Mouse (Mus musculus): ENCODE measurements at regions not wholly inside any gene's neighbourhood (a gene's known extent, or its start where the extent isn't known, plus 50 kb on each side); places are given as distances from the start of the nearest gene placed in this dataset.

- no peak for ATAC-seq
- no peak overlapping the region for H3K27ac ChIP-seq
These were observed 137.9 kb upstream of the Rbms1 start for GRCm38 (mm10) chr2:61100854-61101253.

GRCm38 (mm10) chr2:61088501-61088900 is 125.5 kb upstream of the Rbms1 start:
- no peaks in the 10 kb centered on the region for H3K36me3 ChIP-seq
- no peak overlapping the region for H3K4me2 ChIP-seq (replicated peaks)
- no peak for ATAC-seq

More at GRCm38 (mm10) chr2:61100854-61101253, 137.9 kb upstream of the Rbms1 start:
- Histone ChIP-seq H3K9ac (no peak overlapping the region), H3K27me3 (replicated peaks) (no peaks in the 10 kb centered on the region), H3K36me3 (no peaks in the 10 kb centered on the region), H3K4me2 (replicated peaks) (no peak overlapping the region), H3K9me3 (no peaks in the 10 kb centered on the region), H3K4me1 (replicated peaks) (no peaks in the 10 kb centered on the region), H3K4me3 (replicated peaks) (no peak overlapping the region)
- 56% methylated on average over 4 of the region's 4 CpGs for WGBS

DNA sequence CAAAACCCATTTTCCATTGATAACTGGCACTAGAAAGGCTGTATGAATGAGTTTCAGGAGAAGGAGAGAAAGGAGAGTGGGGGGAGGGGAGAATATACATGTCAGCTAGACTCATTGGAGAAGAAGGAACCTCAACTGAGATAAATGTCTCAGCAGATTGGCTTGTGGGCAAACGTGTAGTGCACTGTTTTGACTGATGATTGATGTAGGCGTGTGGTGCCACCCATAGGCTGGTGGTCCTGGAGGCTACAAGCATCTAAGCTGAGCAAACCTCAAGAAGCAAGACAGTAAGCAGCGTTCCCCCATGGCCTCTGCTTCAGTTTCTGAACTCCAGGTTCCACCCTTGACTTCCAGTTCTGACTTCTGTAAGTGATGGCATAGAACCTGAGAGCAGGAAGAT is 121.8 kb upstream of the Rbms1 start:
- WGBS: 71% methylated on average over 3 of the region's 3 CpGs
- Histone ChIP-seq H3K36me3 (no peaks in the 10 kb centered on the region), H3K27me3 (replicated peaks) (no peaks in the 10 kb centered on the region), H3K4me2 (replicated peaks) (no peak overlapping the region), H3K9ac (no peak overlapping the region), H3K4me3 (replicated peaks) (no peak overlapping the region), H3K27ac (no peak overlapping the region), H3K4me1 (replicated peaks) (no peaks in the 10 kb centered on the region), H3K9me3 (no peaks in the 10 kb centered on the region)
- ATAC-seq: no peak

More at GRCm38 (mm10) chr2:61088501-61088900, 125.5 kb upstream of the Rbms1 start:
- no peak overlapping the region for H3K27ac ChIP-seq
- H3K4me1 ChIP-seq (replicated peaks): no peaks in the 10 kb centered on the region
- H3K9ac ChIP-seq: no peak overlapping the region
- no peaks in the 10 kb centered on the region for H3K27me3 ChIP-seq (replicated peaks)
- H3K4me3 ChIP-seq (replicated peaks): no peak overlapping the region
- H3K9me3 ChIP-seq: no peaks in the 10 kb centered on the region

DNA sequence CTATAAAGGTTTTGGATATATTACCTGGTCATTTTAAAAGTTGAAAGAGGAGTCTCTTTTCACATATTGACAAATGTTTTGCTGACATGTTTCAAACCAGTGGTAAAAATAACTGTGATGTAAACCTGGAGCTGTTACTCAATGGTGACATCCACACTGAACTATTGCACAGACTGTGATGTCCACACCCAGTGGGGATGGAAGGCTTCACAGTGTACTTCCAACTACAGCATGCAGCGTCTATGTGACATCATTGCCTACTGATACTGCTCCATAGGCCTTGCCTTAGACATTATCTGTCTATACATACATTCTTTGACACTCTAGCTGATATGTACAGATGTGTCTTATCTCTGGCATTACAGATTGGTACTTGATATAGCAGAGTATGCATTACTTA is 120.1 kb upstream of the Rbms1 start:
- no peak for ATAC-seq
- Histone ChIP-seq H3K4me3 (replicated peaks) (no peak overlapping the region), H3K9ac (no peak overlapping the region), H3K4me2 (replicated peaks) (no peak overlapping the region), H3K4me1 (replicated peaks) (no peaks in the 10 kb centered on the region), H3K27ac (no peak overlapping the region), H3K9me3 (no peaks in the 10 kb centered on the region), H3K36me3 (no peaks in the 10 kb centered on the region), H3K27me3 (replicated peaks) (no peaks in the 10 kb centered on the region)
- 95% methylated on average over 1 of the region's 1 CpGs for WGBS

DNA sequence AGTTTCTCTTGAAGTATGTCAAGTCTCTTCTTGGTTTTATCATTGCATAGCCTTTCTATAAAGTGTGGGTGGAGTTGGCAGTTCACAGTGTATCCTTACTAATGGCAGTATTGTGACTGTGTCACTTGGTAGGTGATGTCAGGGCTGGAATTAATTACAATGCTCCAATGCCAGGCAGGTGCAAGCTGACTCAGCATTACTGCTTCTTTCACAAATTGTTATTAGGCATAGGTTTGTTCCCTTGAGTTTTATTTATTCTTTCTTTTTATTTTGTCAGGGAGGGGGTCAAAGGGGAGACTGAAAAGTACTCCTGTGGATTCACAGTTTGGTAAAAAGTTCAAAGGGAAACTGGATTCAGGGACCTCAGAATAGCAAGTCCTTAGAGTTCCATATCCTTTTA is 119.6 kb upstream of the Rbms1 start:
- no peaks in the 10 kb centered on the region for H3K27me3 ChIP-seq (replicated peaks)
- ATAC-seq: no peak
- H3K27ac ChIP-seq: no peak overlapping the region
- no peaks in the 10 kb centered on the region for H3K9me3 ChIP-seq
- no peak overlapping the region for H3K4me2 ChIP-seq (replicated peaks)
- no peaks in the 10 kb centered on the region for H3K4me1 ChIP-seq (replicated peaks)
- H3K9ac ChIP-seq: no peak overlapping the region
- H3K4me3 ChIP-seq (replicated peaks): no peak overlapping the region
- H3K36me3 ChIP-seq: no peaks in the 10 kb centered on the region

GRCm38 (mm10) chr2:61080006-61080405 is 117.0 kb upstream of the Rbms1 start:
- H3K9me3 ChIP-seq: no peaks in the 10 kb centered on the region
- no peaks in the 10 kb centered on the region for H3K4me1 ChIP-seq (replicated peaks)
- no peaks in the 10 kb centered on the region for H3K27me3 ChIP-seq (replicated peaks)
- H3K27ac ChIP-seq: no peak overlapping the region
- H3K36me3 ChIP-seq: no peaks in the 10 kb centered on the region
- H3K4me3 ChIP-seq (replicated peaks): no peak overlapping the region
- ATAC-seq: no peak
- no peak overlapping the region for H3K9ac ChIP-seq
- WGBS: 33% methylated on average over 4 of the region's 4 CpGs
- H3K4me2 ChIP-seq (replicated peaks): no peak overlapping the region

- ATAC-seq: 0 out of 2 replicates have a peak, but pooled peaks have one; percentile 20
- no peak overlapping the region for H3K4me3 ChIP-seq (replicated peaks)
- no peak overlapping the region for H3K9ac ChIP-seq
- 20% methylated on average over 3 of the region's 3 CpGs for WGBS
- no peaks in the 10 kb centered on the region for H3K36me3 ChIP-seq
- no peaks in the 10 kb centered on the region for H3K9me3 ChIP-seq
- H3K27me3 ChIP-seq (replicated peaks): no peaks in the 10 kb centered on the region
- no peak overlapping the region for H3K27ac ChIP-seq
- no peak overlapping the region for H3K4me2 ChIP-seq (replicated peaks)
- H3K4me1 ChIP-seq (replicated peaks): no peaks in the 10 kb centered on the region
These were observed 108.0 kb upstream of the Rbms1 start for GRCm38 (mm10) chr2:61071025-61071424.

- Histone ChIP-seq H3K9me3 (no peaks in the 10 kb centered on the region), H3K4me2 (replicated peaks) (no peak overlapping the region), H3K36me3 (no peaks in the 10 kb centered on the region), H3K9ac (no peak overlapping the region), H3K27ac (no peak overlapping the region), H3K4me3 (replicated peaks) (no peak overlapping the region), H3K4me1 (replicated peaks) (no peaks in the 10 kb centered on the region), H3K27me3 (replicated peaks) (no peaks in the 10 kb centered on the region)
- ATAC-seq: no peak
- 90% methylated on average over 2 of the region's 2 CpGs for WGBS
These were observed 104.9 kb upstream of the Rbms1 start for GRCm38 (mm10) chr2:61067877-61068276.

DNA sequence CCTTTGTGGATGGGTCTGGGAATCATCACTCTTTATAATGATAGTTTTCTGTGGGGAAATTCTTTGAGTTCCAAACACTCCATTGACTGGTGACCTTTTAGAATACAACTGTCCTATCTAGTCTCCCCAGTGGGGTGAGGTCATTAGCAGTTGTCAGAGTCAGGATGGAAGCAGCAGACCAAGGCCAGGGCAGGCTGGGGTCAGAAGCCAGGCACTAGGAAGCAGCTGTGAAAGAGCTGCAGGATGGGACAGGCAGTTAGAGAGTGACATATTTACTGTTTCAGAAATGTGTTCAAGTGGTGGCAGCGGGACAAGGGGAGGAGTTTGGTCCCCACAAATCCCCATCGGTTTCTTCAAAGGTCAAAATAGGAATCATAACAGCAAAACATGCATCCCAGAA is 99.1 kb upstream of the Rbms1 start:
- no peaks in the 10 kb centered on the region for H3K36me3 ChIP-seq
- H3K4me3 ChIP-seq (replicated peaks): no peak overlapping the region
- H3K27me3 ChIP-seq (replicated peaks): no peaks in the 10 kb centered on the region
- ATAC-seq: no peak
- no peak overlapping the region for H3K4me2 ChIP-seq (replicated peaks)
- no peaks in the 10 kb centered on the region for H3K9me3 ChIP-seq
- 31% methylated on average over 2 of the region's 2 CpGs for WGBS
- H3K4me1 ChIP-seq (replicated peaks): no peaks in the 10 kb centered on the region
- H3K9ac ChIP-seq: no peak overlapping the region
- H3K27ac ChIP-seq: no peak overlapping the region

GRCm38 (mm10) chr2:61060906-61061305 is 97.9 kb upstream of the Rbms1 start:
- Histone ChIP-seq H3K9me3 (no peaks in the 10 kb centered on the region), H3K9ac (no peak overlapping the region), H3K36me3 (no peaks in the 10 kb centered on the region), H3K27ac (no peak overlapping the region), H3K4me3 (replicated peaks) (no peak overlapping the region), H3K27me3 (replicated peaks) (no peaks in the 10 kb centered on the region), H3K4me1 (replicated peaks) (no peaks in the 10 kb centered on the region), H3K4me2 (replicated peaks) (no peak overlapping the region)
- 69% methylated on average over 1 of the region's 1 CpGs for WGBS
- no peak for ATAC-seq

GRCm38 (mm10) chr2:61058545-61059235 is 95.7 kb upstream of the Rbms1 start:
- Histone ChIP-seq H3K4me3 (replicated peaks) (no peak overlapping the region), H3K27me3 (replicated peaks) (no peaks in the 10 kb centered on the region), H3K4me1 (replicated peaks) (no peaks in the 10 kb centered on the region), H3K4me2 (replicated peaks) (no peak overlapping the region), H3K9me3 (no peaks in the 10 kb centered on the region), H3K9ac (no peak overlapping the region), H3K27ac (0 out of 2 replicates have a peak overlapping the region, but pooled peaks have one; percentile 13), H3K36me3 (no peaks in the 10 kb centered on the region)
- 31% methylated on average over 6 of the region's 6 CpGs for WGBS
- ATAC-seq: no peak

DNA sequence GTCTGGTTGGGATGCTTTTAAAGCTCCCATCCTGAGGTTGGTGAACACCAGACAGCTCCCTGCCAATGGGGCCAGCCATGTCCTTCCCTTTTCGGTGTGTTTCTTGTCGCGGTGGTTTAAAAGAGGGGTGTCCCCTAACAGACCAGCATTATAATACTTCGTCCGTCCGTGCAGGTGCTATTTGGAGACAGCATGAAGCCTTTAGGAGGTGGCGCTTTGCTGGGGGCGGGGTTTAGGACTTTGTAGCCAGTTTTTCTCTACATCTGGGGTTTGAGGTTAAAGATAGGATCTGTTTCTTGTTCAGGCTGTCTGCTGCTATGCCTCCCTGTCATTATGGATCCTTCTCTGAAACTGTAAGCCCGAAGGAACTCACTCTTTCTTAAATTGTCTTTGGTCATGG is 89.3 kb upstream of the Rbms1 start:
- no peaks in the 10 kb centered on the region for H3K4me1 ChIP-seq (replicated peaks)
- H3K27me3 ChIP-seq (replicated peaks): no peaks in the 10 kb centered on the region
- H3K9ac ChIP-seq: no peak overlapping the region
- H3K4me3 ChIP-seq (replicated peaks): no peak overlapping the region
- H3K27ac ChIP-seq: no peak overlapping the region
- H3K36me3 ChIP-seq: no peaks in the 10 kb centered on the region
- no peak overlapping the region for H3K4me2 ChIP-seq (replicated peaks)
- ATAC-seq: no peak
- H3K9me3 ChIP-seq: no peaks in the 10 kb centered on the region
- WGBS: 65% methylated on average over 9 of the region's 9 CpGs

- ATAC-seq: no peak
- Histone ChIP-seq H3K36me3 (no peaks in the 10 kb centered on the region), H3K27ac (no peak overlapping the region), H3K27me3 (replicated peaks) (no peaks in the 10 kb centered on the region), H3K4me1 (replicated peaks) (no peaks in the 10 kb centered on the region), H3K9me3 (no peaks in the 10 kb centered on the region), H3K9ac (no peak overlapping the region), H3K4me2 (replicated peaks) (no peak overlapping the region), H3K4me3 (replicated peaks) (no peak overlapping the region)
- 83% methylated on average over 8 of the region's 8 CpGs for WGBS
These were observed 88.8 kb upstream of the Rbms1 start for GRCm38 (mm10) chr2:61051808-61052207.
